Mouse (Mus musculus): ENCODE measurements around the gene Gm45521.
A peak's percentile ranks its signal among the peaks of the same experiment; 100 is the strongest.
"Not testable (repeated sequence)": the region's sequence is repeated elsewhere in the genome, so short reads cannot be mapped to it uniquely, and the experiment has no call there.

Gene Gm45521

DNA sequence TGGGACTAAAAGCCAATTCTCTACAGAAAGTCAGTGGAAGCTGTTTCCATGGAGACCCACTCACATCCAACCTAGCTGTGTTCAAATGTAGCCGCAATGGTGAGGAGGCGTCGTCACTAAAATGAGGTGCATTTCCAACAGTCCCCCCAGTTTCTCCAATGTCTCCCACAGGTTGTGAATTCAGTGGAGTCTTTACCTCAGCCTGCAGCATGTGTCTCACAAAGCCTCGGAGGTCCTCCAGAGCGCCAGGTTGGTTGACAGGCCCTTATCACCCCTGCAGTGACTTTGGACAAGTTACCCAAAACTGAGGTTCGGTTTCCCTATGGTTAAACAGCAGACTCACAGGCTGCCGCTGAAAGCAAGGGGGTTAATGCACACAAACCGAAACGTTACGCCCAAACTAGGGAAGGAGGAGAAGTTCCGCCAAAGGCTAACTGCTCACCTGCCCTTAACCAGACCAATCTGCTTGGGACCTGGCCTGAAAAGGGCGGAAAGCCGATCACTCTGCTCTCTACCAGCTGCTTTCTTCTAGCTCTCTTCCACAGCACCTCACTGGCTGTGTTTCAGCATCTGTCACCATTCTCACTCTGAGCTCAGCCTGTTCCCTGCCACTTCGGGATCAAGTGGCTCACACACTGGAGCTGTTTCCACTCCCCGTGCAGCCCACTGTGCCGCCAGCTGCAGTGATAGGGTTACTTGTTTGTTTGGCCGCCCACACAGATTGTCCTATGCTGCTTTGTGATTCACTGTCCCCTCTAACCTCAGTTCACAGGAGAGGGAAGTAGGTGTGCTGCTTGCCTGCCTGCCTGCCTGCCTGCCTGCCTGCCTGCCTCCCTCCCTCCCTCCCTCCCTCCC is 44.0 kb downstream of the Gm45521 start:
- peak; percentile 34 to 47 for DNase-seq

- DNase-seq, result peak; percentile 84 to 86
Measured at GRCm38 (mm10) chr14:8002432-8003092, 45.5 kb downstream of the Gm45521 start, which contains the start of gene Abhd6. Gene Abhd6 (plus strand): TSS chr14:8002902.

GRCm38 (mm10) chr14:8003093-8003670 is 46.1 kb downstream of the Gm45521 start:
- no peak for DNase-seq

DNA sequence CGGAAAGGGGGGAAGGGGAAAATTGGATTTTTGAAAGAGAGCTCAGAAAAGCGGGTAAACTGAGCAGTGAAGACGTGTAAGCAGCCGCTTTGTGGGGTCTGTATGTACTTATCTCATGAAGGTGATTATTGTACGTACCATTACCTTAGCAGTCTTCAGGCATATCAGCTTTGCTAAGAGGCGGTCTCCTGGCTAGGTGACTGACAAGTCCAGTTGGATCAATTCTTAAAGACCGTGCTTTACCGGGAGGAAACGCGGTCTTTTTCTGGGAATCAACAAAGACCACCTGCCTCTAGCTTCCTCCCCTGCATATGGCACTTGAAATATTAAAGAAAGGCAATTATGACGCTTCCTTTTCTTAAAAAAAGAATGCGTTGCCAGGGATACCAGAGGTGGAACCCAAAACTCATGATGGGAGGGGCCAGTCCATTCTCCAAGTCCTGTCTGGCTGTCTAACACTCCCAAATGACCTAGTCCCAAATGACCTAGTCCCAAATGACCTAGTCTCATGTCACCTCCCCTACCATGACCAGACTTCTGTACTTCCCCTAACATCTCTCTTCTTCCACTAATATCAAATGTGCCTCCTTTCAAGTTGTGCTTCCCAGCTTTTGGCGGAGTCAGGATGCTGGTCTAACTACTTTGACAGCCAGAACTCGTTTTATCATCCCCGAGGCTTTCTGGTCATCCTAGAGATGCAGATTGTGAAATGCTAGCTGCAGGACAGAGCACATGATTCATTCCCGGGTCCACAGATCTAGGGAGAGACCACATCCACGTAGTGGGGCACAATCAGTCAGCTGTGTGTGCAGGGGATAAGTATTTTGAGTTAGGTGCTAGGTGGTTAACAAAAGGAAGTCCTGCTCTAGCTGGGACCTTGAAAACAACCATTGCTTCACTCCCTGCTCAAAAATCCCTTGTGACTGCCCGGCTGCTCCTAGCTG is 46.9 kb downstream of the Gm45521 start:
- DNase-seq, result no peak

DNA sequence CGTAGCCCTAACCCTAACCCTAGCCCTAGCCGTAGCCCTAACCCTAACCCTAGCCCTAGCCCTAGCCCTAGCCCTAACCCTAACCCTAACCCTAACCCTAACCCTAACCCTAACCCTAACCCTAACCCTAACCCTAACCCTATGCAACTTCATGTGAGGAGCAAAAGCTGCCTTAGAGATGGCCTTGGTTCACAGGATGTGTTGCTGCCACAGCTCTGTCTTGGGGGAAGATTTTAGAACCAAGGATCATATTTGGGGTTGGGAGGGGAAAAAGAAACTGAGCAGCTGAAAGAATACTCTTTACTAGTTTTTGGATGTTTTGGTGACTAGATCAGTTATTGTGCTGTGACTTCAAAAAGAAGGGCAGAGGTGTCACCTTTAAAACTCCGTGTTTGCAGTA is 49.0 kb downstream of the Gm45521 start:
- DNase-seq, result not testable (repeated sequence)

- no peak for DNase-seq
Measured at GRCm38 (mm10) chr14:8007084-8007483, 50.0 kb downstream of the Gm45521 start.

- DNase-seq, result no peak
Measured at GRCm38 (mm10) chr14:8007486-8007885, 50.4 kb downstream of the Gm45521 start.

- DNase-seq, result no peak
Measured at GRCm38 (mm10) chr14:8007923-8008322, 50.8 kb downstream of the Gm45521 start.

Measured in B cell, adult 2 months (primary cell).